Mouse (Mus musculus) erythroblast, embryonic 14.5 days (primary cell): ENCODE measurements around the gene D030056L22Rik.

ENCODE experiments used
- GATA1 ChIP-seq: IDR thresholded peaks from 2 replicates; pipeline ENCODE4 v1.6.1; 2012; ENCODE audit warnings: low read length, inconsistent platforms, mixed read lengths
- TAL1 ChIP-seq: IDR thresholded peaks from 3 replicates; pipeline ENCODE4 v1.6.1; 2012; ENCODE audit warnings: low read length, inconsistent platforms, mixed read lengths

DNA sequence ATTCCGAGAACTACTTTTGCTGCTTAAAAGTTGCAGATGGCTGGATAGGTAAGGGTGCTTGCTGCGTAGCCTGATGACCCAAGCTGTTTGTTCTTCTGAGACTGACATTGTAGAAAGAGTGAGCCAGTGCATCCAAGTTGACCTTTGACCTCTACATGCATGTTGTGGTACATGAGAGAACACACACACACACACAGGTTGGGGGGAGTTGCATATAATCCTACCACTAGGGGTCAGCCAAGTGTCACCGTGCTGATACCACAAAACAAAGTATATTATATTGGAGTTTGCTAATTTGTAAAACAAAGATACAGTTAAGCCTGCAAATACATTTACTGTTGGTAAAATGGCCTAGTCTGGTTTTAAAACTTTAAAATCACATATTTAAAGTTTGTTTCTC is 25.4 kb upstream of the D030056L22Rik start:
- no peak for TF ChIP-seq TAL1
- no peak for TF ChIP-seq GATA1
